Mouse (Mus musculus): ENCODE data around the gene Tmem178b. TPM values are rescaled to one million over a fixed set of nuclear protein-coding genes. Genes with fewer than 3 reads are reported as not detected.

Gene Tmem178b
- polyA plus RNA-seq, 1 experiment from 2014 or later = 0.05 TPM

- Histone ChIP-seq H3K36me3 (no peaks in the 10 kb centered on the region), H3K27ac (ENCODE audit: poor library complexity, severe bottlenecking) (no peak overlapping the region), H3K4me2 (no peak overlapping the region), H3K9me3 (replicated peaks) (no peaks in the 10 kb centered on the region), H3K4me1 (replicated peaks) (no peaks in the 10 kb centered on the region), H3K9ac (no peak overlapping the region), H3K4me3 (no peak overlapping the region), H3K27me3 (replicated peaks) (no peaks in the 10 kb centered on the region)
- WGBS = 37% methylated on average over 4 of the region's 4 CpGs
- no peak for ATAC-seq (ENCODE audit: insufficient number of reproducible peaks, low FRiP score)
These were observed 146.3 kb downstream of the Tmem178b start for GRCm38 (mm10) chr6:40019396-40019795.

GRCm38 (mm10) chr6:40023592-40024335 is 150.7 kb downstream of the Tmem178b start:
- no peaks in the 10 kb centered on the region for H3K4me1 ChIP-seq (replicated peaks)
- no peaks in the 10 kb centered on the region for H3K27me3 ChIP-seq (replicated peaks)
- H3K9ac ChIP-seq = no peak overlapping the region
- no peak for ATAC-seq (ENCODE audit: insufficient number of reproducible peaks, low FRiP score)
- H3K36me3 ChIP-seq = no peaks in the 10 kb centered on the region
- no peaks in the 10 kb centered on the region for H3K9me3 ChIP-seq (replicated peaks)
- no peak overlapping the region for H3K27ac ChIP-seq (ENCODE audit: poor library complexity, severe bottlenecking)
- no peak overlapping the region for H3K4me2 ChIP-seq
- 76% methylated on average over 4 of the region's 4 CpGs for WGBS
- no peak overlapping the region for H3K4me3 ChIP-seq

- 76% methylated on average over 5 of the region's 5 CpGs for WGBS
- no peaks in the 10 kb centered on the region for H3K36me3 ChIP-seq
- H3K9me3 ChIP-seq (replicated peaks) = no peaks in the 10 kb centered on the region
- no peak overlapping the region for H3K27ac ChIP-seq (ENCODE audit: poor library complexity, severe bottlenecking)
- ATAC-seq (ENCODE audit: insufficient number of reproducible peaks, low FRiP score) = no peak
- H3K4me3 ChIP-seq = no peak overlapping the region
- no peaks in the 10 kb centered on the region for H3K4me1 ChIP-seq (replicated peaks)
- H3K9ac ChIP-seq = no peak overlapping the region
- H3K4me2 ChIP-seq = no peak overlapping the region
- no peaks in the 10 kb centered on the region for H3K27me3 ChIP-seq (replicated peaks)
These were observed 151.4 kb downstream of the Tmem178b start for GRCm38 (mm10) chr6:40024336-40024934.

- H3K27me3 ChIP-seq (replicated peaks) = no peaks in the 10 kb centered on the region
- no peak overlapping the region for H3K27ac ChIP-seq (ENCODE audit: poor library complexity, severe bottlenecking)
- no peak overlapping the region for H3K4me2 ChIP-seq
- no peak overlapping the region for H3K4me3 ChIP-seq
- H3K9ac ChIP-seq = no peak overlapping the region
- H3K9me3 ChIP-seq (replicated peaks) = no peaks in the 10 kb centered on the region
- ATAC-seq (ENCODE audit: insufficient number of reproducible peaks, low FRiP score) = no peak
- no peaks in the 10 kb centered on the region for H3K4me1 ChIP-seq (replicated peaks)
- H3K36me3 ChIP-seq = no peaks in the 10 kb centered on the region
These were observed 159.8 kb downstream of the Tmem178b start for GRCm38 (mm10) chr6:40032901-40033300.

- ATAC-seq (ENCODE audit: insufficient number of reproducible peaks, low FRiP score) = no peak
- Histone ChIP-seq H3K4me3 (no peak overlapping the region), H3K27me3 (replicated peaks) (no peaks in the 10 kb centered on the region), H3K4me1 (replicated peaks) (no peaks in the 10 kb centered on the region), H3K36me3 (no peaks in the 10 kb centered on the region), H3K4me2 (no peak overlapping the region), H3K9ac (no peak overlapping the region), H3K27ac (ENCODE audit: poor library complexity, severe bottlenecking) (no peak overlapping the region), H3K9me3 (replicated peaks) (no peaks in the 10 kb centered on the region)
- 69% methylated on average over 3 of the region's 3 CpGs for WGBS
These were observed 160.9 kb downstream of the Tmem178b start for GRCm38 (mm10) chr6:40033935-40034334.

GRCm38 (mm10) chr6:40048969-40049908 is 176.2 kb downstream of the Tmem178b start:
- no peaks in the 10 kb centered on the region for H3K36me3 ChIP-seq
- no peak overlapping the region for H3K27ac ChIP-seq (ENCODE audit: poor library complexity, severe bottlenecking)
- no peak overlapping the region for H3K4me3 ChIP-seq
- no peaks in the 10 kb centered on the region for H3K9me3 ChIP-seq (replicated peaks)
- no peak overlapping the region for H3K9ac ChIP-seq
- H3K27me3 ChIP-seq (replicated peaks) = no peaks in the 10 kb centered on the region
- ATAC-seq (ENCODE audit: insufficient number of reproducible peaks, low FRiP score) = no peak
- H3K4me2 ChIP-seq = no peak overlapping the region
- no peaks in the 10 kb centered on the region for H3K4me1 ChIP-seq (replicated peaks)
- WGBS = 39% methylated on average over 11 of the region's 11 CpGs

GRCm38 (mm10) chr6:40049909-40050484 is 176.9 kb downstream of the Tmem178b start:
- Histone ChIP-seq H3K36me3 (no peaks in the 10 kb centered on the region), H3K27ac (ENCODE audit: poor library complexity, severe bottlenecking) (no peak overlapping the region), H3K4me3 (no peak overlapping the region), H3K4me2 (no peak overlapping the region), H3K27me3 (replicated peaks) (no peaks in the 10 kb centered on the region), H3K9me3 (replicated peaks) (no peaks in the 10 kb centered on the region), H3K4me1 (replicated peaks) (no peaks in the 10 kb centered on the region), H3K9ac (no peak overlapping the region)
- 84% methylated on average over 6 of the region's 6 CpGs for WGBS
- ATAC-seq (ENCODE audit: insufficient number of reproducible peaks, low FRiP score) = no peak

GRCm38 (mm10) chr6:40051698-40052097 is 178.6 kb downstream of the Tmem178b start:
- Histone ChIP-seq H3K4me1 (replicated peaks) (no peaks in the 10 kb centered on the region), H3K4me2 (no peak overlapping the region), H3K9me3 (replicated peaks) (no peaks in the 10 kb centered on the region), H3K36me3 (no peaks in the 10 kb centered on the region), H3K27me3 (replicated peaks) (no peaks in the 10 kb centered on the region), H3K27ac (ENCODE audit: poor library complexity, severe bottlenecking) (no peak overlapping the region), H3K4me3 (no peak overlapping the region), H3K9ac (no peak overlapping the region)
- WGBS = 79% methylated on average over 2 of the region's 2 CpGs
- no peak for ATAC-seq (ENCODE audit: insufficient number of reproducible peaks, low FRiP score)

GRCm38 (mm10) chr6:40052593-40052992 is 179.5 kb downstream of the Tmem178b start:
- no peak for ATAC-seq (ENCODE audit: insufficient number of reproducible peaks, low FRiP score)
- H3K4me1 ChIP-seq (replicated peaks) = no peaks in the 10 kb centered on the region
- WGBS = 72% methylated on average over 1 of the region's 1 CpGs
- no peak overlapping the region for H3K4me3 ChIP-seq
- H3K4me2 ChIP-seq = no peak overlapping the region
- no peak overlapping the region for H3K27ac ChIP-seq (ENCODE audit: poor library complexity, severe bottlenecking)
- H3K9me3 ChIP-seq (replicated peaks) = no peaks in the 10 kb centered on the region
- H3K27me3 ChIP-seq (replicated peaks) = no peaks in the 10 kb centered on the region
- H3K36me3 ChIP-seq = no peaks in the 10 kb centered on the region
- H3K9ac ChIP-seq = no peak overlapping the region

- WGBS = 77% methylated on average over 3 of the region's 3 CpGs
- Histone ChIP-seq H3K36me3 (no peaks in the 10 kb centered on the region), H3K27ac (ENCODE audit: poor library complexity, severe bottlenecking) (no peak overlapping the region), H3K4me3 (no peak overlapping the region), H3K27me3 (replicated peaks) (no peaks in the 10 kb centered on the region), H3K4me1 (replicated peaks) (no peaks in the 10 kb centered on the region), H3K4me2 (no peak overlapping the region), H3K9me3 (replicated peaks) (no peaks in the 10 kb centered on the region), H3K9ac (no peak overlapping the region)
- no peak for ATAC-seq (ENCODE audit: insufficient number of reproducible peaks, low FRiP score)
These were observed 186.4 kb downstream of the Tmem178b start for GRCm38 (mm10) chr6:40059466-40059865.
